Comparison of ENCODE assay signal across 21 mouse cellular contexts in genomic region chr11:86738956-86739355, GRCm38 (mm10). TPM values are rescaled to one million over a fixed set of nuclear protein-coding genes. Genes with fewer than 3 reads are reported as not detected.
A peak's percentile ranks its signal among the peaks of the same experiment; 100 is the strongest.
DNase-seq lines count a peak whose midpoint lies in the region; ATAC-seq lines count a peak whose summit lies in the region.
"Had no signal": no experiment of that assay in that cellular context is flagged by ENCODE, and none has a peak within 500 bp of the region (broad histone marks: within the 10 kb centered on the region; RNA-seq: fewer than 3 reads in every experiment).

No protein-coding gene starts in this region.

- no peak overlapping the region for H3K4me3 ChIP-seq in heart, embryonic 11.5 days (ENCODE audit: low read depth, low read length)
- no peak overlapping the region for H3K4me3 ChIP-seq in liver, embryonic 16.5 days (ENCODE audit: low read depth, low read length)
- no peak overlapping the region for H3K4me3 ChIP-seq in midbrain, embryonic 11.5 days (ENCODE audit: low read depth, low read length)
- H3K4me3 ChIP-seq: embryonic facial prominence, embryonic 10.5 days; limb, embryonic 13.5 days; neural tube, embryonic 12.5 days; stomach, embryonic 15.5 days had no signal

- WGBS in heart, embryonic 11.5 days (ENCODE audit: insufficient replicate concordance) = 90% methylated on average over 1 of the region's 1 CpGs
- 80% methylated on average over 1 of the region's 1 CpGs for WGBS in liver, embryonic 16.5 days (ENCODE audit: insufficient replicate concordance)
- WGBS in midbrain, embryonic 11.5 days = 93% methylated on average over 1 of the region's 1 CpGs

- no peak overlapping the region for H3K4me2 ChIP-seq in heart, embryonic 11.5 days
- peak overlapping the region; percentile 40; the same call in 1 of the 2 replicates for H3K4me2 ChIP-seq in liver, embryonic 16.5 days (ENCODE audit: low read depth, low read length)
- H3K4me2 ChIP-seq in midbrain, embryonic 11.5 days = no peak overlapping the region
- H3K4me2 ChIP-seq: hindbrain, embryonic 14.5 days; limb, embryonic 13.5 days; neural tube, embryonic 12.5 days; stomach, embryonic 15.5 days had no signal

- H3K27ac ChIP-seq in heart, embryonic 11.5 days (ENCODE audit: low read depth, low read length) = 0 out of 2 replicates have a peak overlapping the region, but pooled peaks have one; percentile 31
- H3K27ac ChIP-seq in liver, embryonic 16.5 days (ENCODE audit: low read length) = peak overlapping the region; percentile 57; the same call in 1 of the 2 replicates
- no peak overlapping the region for H3K27ac ChIP-seq in midbrain, embryonic 11.5 days (ENCODE audit: low read depth, low read length)
- H3K27ac ChIP-seq: embryonic facial prominence, embryonic 10.5 days; hindbrain, embryonic 14.5 days; limb, embryonic 13.5 days; neural tube, embryonic 12.5 days; stomach, embryonic 15.5 days had no signal

- H3K27me3 ChIP-seq in heart, embryonic 11.5 days (ENCODE audit: control insufficient read depth, insufficient read depth, low read length) = no peaks in the 10 kb centered on the region
- no peaks in the 10 kb centered on the region for H3K27me3 ChIP-seq in liver, embryonic 16.5 days (ENCODE audit: control insufficient read depth, insufficient read depth, low read depth, low read length)
- H3K27me3 ChIP-seq in midbrain, embryonic 11.5 days (ENCODE audit: control insufficient read depth, insufficient read depth, low read length) = no peaks in the 10 kb centered on the region
- H3K27me3 ChIP-seq: limb, embryonic 13.5 days; neural tube, embryonic 12.5 days; stomach, embryonic 15.5 days had no signal

- no peaks in the 10 kb centered on the region for H3K9me3 ChIP-seq in heart, embryonic 11.5 days (replicated peaks; ENCODE audit: control insufficient read depth, low read length)
- no peaks in the 10 kb centered on the region for H3K9me3 ChIP-seq in liver, embryonic 16.5 days (replicated peaks; ENCODE audit: control insufficient read depth, low read length)
- H3K9me3 ChIP-seq in midbrain, embryonic 11.5 days (ENCODE audit: control insufficient read depth, low read length) = no peaks in the 10 kb centered on the region
- H3K9me3 ChIP-seq: embryonic facial prominence, embryonic 10.5 days; G1E; limb, embryonic 13.5 days; neural tube, embryonic 12.5 days; stomach, embryonic 15.5 days had no signal

- DNase-seq in heart, adult 8-10 months (ENCODE audit: low spot score) = no peak
- DNase-seq in 416B (ENCODE audit: low read depth) = peak; percentile 41
- DNase-seq in induced T-regulatory cell, adult 2 months (ENCODE audit: low read depth) = peak; percentile 44
- no peak for DNase-seq in testis, postnatal 14 days (ENCODE audit: low spot score)
- DNase-seq in midbrain, embryonic 11.5 days (ENCODE audit: low spot score, missing footprints) = no peak
- DNase-seq: adrenal gland, adult 2 months; cerebellum, adult 11-12 months; cerebellum, postnatal 36 days; gastrocnemius, postnatal 10 days; kidney, adult 8-10 months; thymus, postnatal 4 days had no signal

- H3K4me1 ChIP-seq in heart, embryonic 11.5 days (ENCODE audit: control insufficient read depth, insufficient read depth, low read length) = peaks cover 22% of the 10 kb centered on the region
- H3K4me1 ChIP-seq in liver, embryonic 16.5 days (ENCODE audit: control insufficient read depth, low read depth, low read length) = peaks cover 47% of the 10 kb centered on the region
- H3K4me1 ChIP-seq in midbrain, embryonic 11.5 days (ENCODE audit: control insufficient read depth, insufficient read depth, low read length) = no peaks in the 10 kb centered on the region
- H3K4me1 ChIP-seq: embryonic facial prominence, embryonic 10.5 days; limb, embryonic 13.5 days; neural tube, embryonic 12.5 days; stomach, embryonic 15.5 days had no signal

- ATAC-seq in heart, embryonic 11.5 days (replicated peaks; ENCODE audit: insufficient number of reproducible peaks, low FRiP score, low TSS enrichment) = no peak
- ATAC-seq in liver, embryonic 16.5 days (ENCODE audit: low read depth) = no peak
- no peak for ATAC-seq in erythroid progenitor cell, adult 5-6 weeks (replicated peaks; ENCODE audit: low FRiP score, poor library complexity, severe bottlenecking)
- ATAC-seq in midbrain, embryonic 11.5 days (ENCODE audit: low FRiP score) = no peak
- ATAC-seq: midbrain, embryonic 16.5 days had no signal

- H3K36me3 ChIP-seq in heart, embryonic 11.5 days (ENCODE audit: control insufficient read depth, insufficient read depth, low read length) = no peaks in the 10 kb centered on the region
- H3K36me3 ChIP-seq in liver, embryonic 16.5 days (ENCODE audit: control insufficient read depth, insufficient read depth) = peaks cover 2% of the 10 kb centered on the region; the same call in 1 of the 2 replicates
- no peaks in the 10 kb centered on the region for H3K36me3 ChIP-seq in midbrain, embryonic 11.5 days (ENCODE audit: control insufficient read depth, insufficient read depth, low read length)

- H3K9ac ChIP-seq in heart, embryonic 11.5 days (ENCODE audit: low read depth, low read length) = no peak overlapping the region
- no peak overlapping the region for H3K9ac ChIP-seq in liver, embryonic 16.5 days (ENCODE audit: low read depth, low read length)
- H3K9ac ChIP-seq in midbrain, embryonic 11.5 days (ENCODE audit: low read length) = no peak overlapping the region
- H3K9ac ChIP-seq: hindbrain, embryonic 14.5 days; limb, embryonic 13.5 days; neural tube, embryonic 12.5 days; stomach, embryonic 15.5 days had no signal

RNA-seq across cellular contexts. Expression of gene Cltc, which starts 18.4 kb away (rescaled TPM):
- 186 and 228 TPM in 2 replicates for polyA plus RNA-seq in heart, embryonic 11.5 days (2014; fragmentation: Nextera tagmentation; extraction: Ambion mirVana)
- total RNA-seq in heart, adult 8-10 months (2022) = 100 to 1,000 TPM; 128 to 169 (median 144) TPM
- 87.5 and 96.5 TPM in 2 replicates for polyA plus RNA-seq in liver, embryonic 16.5 days (2015; fragmentation: Nextera tagmentation; extraction: Ambion mirVana)
- total RNA-seq in erythroid progenitor cell, adult 5-6 weeks (2015; ENCODE audit: low replicate concordance) = 369 and 390 TPM in 2 replicates
- 282 and 302 TPM in 2 replicates for total RNA-seq in erythroid progenitor cell, adult 5-6 weeks (2017; ENCODE audit: low replicate concordance)
- 173 and 189 TPM in 2 replicates for polyA plus RNA-seq in midbrain, embryonic 11.5 days (2014; fragmentation: Nextera tagmentation; extraction: Ambion mirVana)

RNA-seq across cellular contexts. Expression of gene Ptrh2, which starts 55.2 kb away (rescaled TPM):
- polyA plus RNA-seq in heart, embryonic 11.5 days (2014; fragmentation: Nextera tagmentation; extraction: Ambion mirVana) = 21.5 and 22.7 TPM in 2 replicates
- 1 to 10 TPM; 6.6 to 7.3 (median 7.1) TPM for total RNA-seq in heart, adult 8-10 months (2022)
- 13.3 and 13.7 TPM in 2 replicates for polyA plus RNA-seq in liver, embryonic 16.5 days (2015; fragmentation: Nextera tagmentation; extraction: Ambion mirVana)
- 6.5 and 9.6 TPM in 2 replicates for total RNA-seq in erythroid progenitor cell, adult 5-6 weeks (2015; ENCODE audit: low replicate concordance)
- total RNA-seq in erythroid progenitor cell, adult 5-6 weeks (2017; ENCODE audit: low replicate concordance) = 6.1 and 7.2 TPM in 2 replicates
- 41.8 and 41.9 TPM in 2 replicates for polyA plus RNA-seq in midbrain, embryonic 11.5 days (2014; fragmentation: Nextera tagmentation; extraction: Ambion mirVana)

RNA-seq across cellular contexts. Expression of gene Vmp1, which starts 55.3 kb away (rescaled TPM):
- 112 and 120 TPM in 2 replicates for polyA plus RNA-seq in heart, embryonic 11.5 days (2014; fragmentation: Nextera tagmentation; extraction: Ambion mirVana)
- 10 to 100 TPM; 60.2 to 77.1 (median 64.7) TPM for total RNA-seq in heart, adult 8-10 months (2022)
- polyA plus RNA-seq in liver, embryonic 16.5 days (2015; fragmentation: Nextera tagmentation; extraction: Ambion mirVana) = 77.5 and 87.3 TPM in 2 replicates
- total RNA-seq in erythroid progenitor cell, adult 5-6 weeks (2015; ENCODE audit: low replicate concordance) = 113 and 179 TPM in 2 replicates
- 73.2 and 117 TPM in 2 replicates for total RNA-seq in erythroid progenitor cell, adult 5-6 weeks (2017; ENCODE audit: low replicate concordance)
- 93.7 and 103 TPM in 2 replicates for polyA plus RNA-seq in midbrain, embryonic 11.5 days (2014; fragmentation: Nextera tagmentation; extraction: Ambion mirVana)

Comparison
In these comparisons a context has a peak if more than half of its experiments do, and no peak if none do; other contexts are left out.
1. DNase-seq: peak in 416B (single experiment) and induced T-regulatory cell, adult 2 months (single experiment); none in heart, adult 8-10 months (single experiment), testis, postnatal 14 days (single experiment) and midbrain, embryonic 11.5 days (single experiment).